Mouse (Mus musculus) forebrain, postnatal 0 days (tissue): ENCODE measurements around the gene Zfp398. TPM values are rescaled to one million over a fixed set of nuclear protein-coding genes. Genes with fewer than 3 reads are reported as not detected.
"Not testable (repeated sequence)": the region's sequence is repeated elsewhere in the genome, so short reads cannot be mapped to it uniquely, and the experiment has no call there.

Experiments used
- ATAC-seq: fragments of 200-750 bp; cut with Nextera tagmentation; 2 replicates; pipeline ENCODE4 v1.8.0; 2017; ENCODE audit warnings: mild to moderate bottlenecking, moderate library complexity
- DNase-seq: peaks from one replicate; pipeline ENCODE4 v3.0.0-alpha.2; 2015
- H3K27ac ChIP-seq: fragments of 300-500 bp; sonication (generic); 2 replicates; pipeline ENCODE4 v1.5.1; 2014; ENCODE audit warnings: low read depth, mild to moderate bottlenecking, antibody characterized with exemption, low read length, moderate library complexity, mixed read lengths
- H3K27me3 ChIP-seq: fragments of 300-500 bp; sonication (generic); 2 replicates; pipeline ENCODE4 v1.6.1; 2014; ENCODE audit warnings: mild to moderate bottlenecking, low read length, mixed read lengths; ENCODE audit not compliant: insufficient read depth
- H3K36me3 ChIP-seq: fragments of 300-500 bp; sonication (generic); 2 replicates; pipeline ENCODE4 v1.6.1; 2014; ENCODE audit warnings: mild to moderate bottlenecking, moderate library complexity; ENCODE audit not compliant: insufficient read depth
- H3K4me1 ChIP-seq: fragments of 300-500 bp; sonication (generic); 2 replicates; pipeline ENCODE4 v1.6.1; 2014; ENCODE audit warnings: antibody characterized with exemption; ENCODE audit not compliant: insufficient read depth
- H3K4me2 ChIP-seq: fragments of 300-500 bp; sonication (generic); 2 replicates; pipeline ENCODE4 v1.6.1; 2014; ENCODE audit warnings: low read depth, mild to moderate bottlenecking, moderate library complexity
- H3K4me3 ChIP-seq: fragments of 300-500 bp; sonication (generic); 2 replicates; pipeline ENCODE4 v1.5.1; 2014; ENCODE audit warnings: low read depth, low read length, mixed read lengths
- H3K9ac ChIP-seq: fragments of 300-500 bp; sonication (generic); 2 replicates; pipeline ENCODE4 v1.6.1; 2014; ENCODE audit warnings: mild to moderate bottlenecking
- H3K9me3 ChIP-seq: fragments of 300-500 bp; sonication (generic); 2 replicates; pipeline ENCODE4 v1.6.1; 2016; ENCODE audit warnings: low read length
- CTCF ChIP-seq: sonication (generic); IDR thresholded peaks from 2 replicates; pipeline ENCODE4 v1.5.1; 2016; ENCODE audit warnings: antibody characterized with exemption, control low read depth, low read depth
- WGBS: fragments of 180-500 bp; shearing (Covaris S2); extraction: QIAGEN DNeasy Blood & Tissue Kit; methylation state at CpG from one replicate; pipeline ENCODE4 v1.1.7; 2014; 5-methylcytosine and 5-hydroxymethylcytosine counted together
- polyA plus RNA-seq: library from polyadenylated mRNA; unstranded; fragments of >200 nt; fragmentation: Nextera tagmentation; extraction: Ambion mirVana; gene quantifications from 2 replicates; pipeline ENCODE4 v1.2.1, GENCODE M21; 2015
- total RNA-seq: library from RNA; depleted of rRNA; stranded (reverse); fragments of >200 nt; gene quantifications from 2 replicates; pipeline ENCODE4 v1.2.3, GENCODE M21; 2014

The Zfp398 gene
- total and polyA plus RNA-seq, 2 experiments from 2014 or later = 11.1 to 28.2 TPM

- Histone ChIP-seq H3K4me2 (peak overlapping the region; percentile 63), H3K36me3 (peaks cover 4% of the 10 kb centered on the region; the same call in 1 of the 2 replicates), H3K4me1 (peaks cover 6% of the 10 kb centered on the region), H3K4me3 (peak overlapping the region; percentile 73), H3K9ac (peak overlapping the region; percentile 96), H3K27ac (peak overlapping the region; percentile 92), H3K27me3 (no peaks in the 10 kb centered on the region), H3K9me3 (no peaks in the 10 kb centered on the region)
- DNase-seq (peak; percentile 71), ATAC-seq (peak; percentile 67)
- TF ChIP-seq CTCF = no peak
- under 1% methylated on average over 49 of the region's 49 CpGs for WGBS
These were observed 592 bp downstream of the Zfp398 start for GRCm38 (mm10) chr6:47835984-47836521.

- ATAC-seq = no peak
- Histone ChIP-seq H3K27me3 (no peaks in the 10 kb centered on the region), H3K9me3 (no peaks in the 10 kb centered on the region), H3K36me3 (peaks cover 4% of the 10 kb centered on the region; the same call in 1 of the 2 replicates), H3K27ac (no peak overlapping the region), H3K4me3 (no peak overlapping the region), H3K4me1 (peaks cover 6% of the 10 kb centered on the region), H3K4me2 (no peak overlapping the region), H3K9ac (no peak overlapping the region)
- no peak for DNase-seq
- 76% methylated on average over 2 of the region's 2 CpGs for whole genome bisulfite sequencing
- TF ChIP-seq CTCF = no peak
These were observed 2.2 kb downstream of the Zfp398 start for GRCm38 (mm10) chr6:47837630-47838029.

- H3K36me3 ChIP-seq = peaks cover 14% of the 10 kb centered on the region; the same call in 1 of the 2 replicates
- H3K4me3 ChIP-seq = no peak overlapping the region
- H3K27ac ChIP-seq = no peak overlapping the region
- H3K4me1 ChIP-seq = peaks cover 6% of the 10 kb centered on the region
- no peak overlapping the region for H3K9ac ChIP-seq
- H3K9me3 ChIP-seq = no peaks in the 10 kb centered on the region
- TF ChIP-seq CTCF = no peak
- H3K27me3 ChIP-seq = no peaks in the 10 kb centered on the region
- no peak for ATAC-seq
- H3K4me2 ChIP-seq = no peak overlapping the region
- DNase-seq = no peak
- WGBS = 94% methylated on average over 1 of the region's 1 CpGs
These were observed 5.6 kb downstream of the Zfp398 start for GRCm38 (mm10) chr6:47841077-47841476.

- DNase-seq (no peak), ATAC-seq (no peak)
- no peak for TF ChIP-seq CTCF
- Histone ChIP-seq H3K9ac (no peak overlapping the region), H3K9me3 (no peaks in the 10 kb centered on the region), H3K36me3 (peaks cover 14% of the 10 kb centered on the region), H3K4me2 (no peak overlapping the region), H3K4me1 (peaks cover 6% of the 10 kb centered on the region), H3K27ac (no peak overlapping the region), H3K27me3 (no peaks in the 10 kb centered on the region), H3K4me3 (no peak overlapping the region)
- WGBS = over 99% methylated on average over 2 of the region's 2 CpGs
These were observed 6.4 kb downstream of the Zfp398 start for GRCm38 (mm10) chr6:47841831-47842230.

GRCm38 (mm10) chr6:47842337-47842736 is 6.9 kb downstream of the Zfp398 start:
- Histone ChIP-seq H3K36me3 (peaks cover 14% of the 10 kb centered on the region), H3K4me2 (no peak overlapping the region), H3K9ac (no peak overlapping the region), H3K9me3 (no peaks in the 10 kb centered on the region), H3K27ac (no peak overlapping the region), H3K27me3 (no peaks in the 10 kb centered on the region), H3K4me1 (peaks cover 6% of the 10 kb centered on the region), H3K4me3 (no peak overlapping the region)
- DNase-seq = no peak
- TF ChIP-seq CTCF = no peak
- 92% methylated on average over 1 of the region's 1 CpGs for WGBS
- ATAC-seq = no peak

GRCm38 (mm10) chr6:47845779-47846178 is 10.3 kb downstream of the Zfp398 start:
- no peak for TF ChIP-seq CTCF
- no peak for ATAC-seq
- no peak for DNase-seq

GRCm38 (mm10) chr6:47857241-47857640 is 21.8 kb downstream of the Zfp398 start:
- ATAC-seq (no peak), DNase-seq (no peak)
- no peak overlapping the region for H3K9ac ChIP-seq
- no peak for TF ChIP-seq CTCF
- H3K9me3 ChIP-seq = no peaks in the 10 kb centered on the region
- H3K36me3 ChIP-seq = peaks cover 23% of the 10 kb centered on the region
- H3K4me2 ChIP-seq = no peak overlapping the region
- no peak overlapping the region for H3K27ac ChIP-seq
- H3K4me3 ChIP-seq = no peak overlapping the region
- no peaks in the 10 kb centered on the region for H3K4me1 ChIP-seq
- 92% methylated on average over 6 of the region's 6 CpGs for WGBS
- no peaks in the 10 kb centered on the region for H3K27me3 ChIP-seq

More at GRCm38 (mm10) chr6:47845779-47846178, 10.3 kb downstream of the Zfp398 start:
- Histone ChIP-seq H3K27ac (no peak overlapping the region), H3K4me3 (no peak overlapping the region), H3K4me2 (no peak overlapping the region), H3K36me3 (peaks cover 10% of the 10 kb centered on the region), H3K9ac (no peak overlapping the region), H3K27me3 (no peaks in the 10 kb centered on the region), H3K4me1 (no peaks in the 10 kb centered on the region), H3K9me3 (no peaks in the 10 kb centered on the region)

- H3K4me1 ChIP-seq, H3K4me2 ChIP-seq, DNase-seq, H3K9me3 ChIP-seq, H3K4me3 ChIP-seq, ATAC-seq, H3K27ac ChIP-seq, H3K9ac ChIP-seq, H3K27me3 ChIP-seq: not testable (repeated sequence)
- WGBS = 91% methylated on average over 3 of the region's 3 CpGs
- H3K36me3 ChIP-seq = peaks cover 28% of the 10 kb centered on the region
These were observed 22.3 kb downstream of the Zfp398 start for GRCm38 (mm10) chr6:47857729-47858128.
